Mouse (Mus musculus) erythroblast, embryonic 14.5 days (primary cell): ENCODE measurements around the gene Mbtps1.

Experiments
- GATA1 ChIP-seq: IDR thresholded peaks from 2 replicates; pipeline ENCODE4 v1.6.1; 2012; ENCODE audit warnings: low read length, inconsistent platforms, mixed read lengths
- TAL1 ChIP-seq: IDR thresholded peaks from 3 replicates; pipeline ENCODE4 v1.6.1; 2012; ENCODE audit warnings: low read length, inconsistent platforms, mixed read lengths

- TF ChIP-seq TAL1 (no peak), GATA1 (no peak)
Observed at GRCm38 (mm10) chr8:119515767-119516166, 42.8 kb downstream of the Mbtps1 start.
